Mouse (Mus musculus) heart, adult 2 months (tissue): ENCODE results near the gene Ucma. TPM values are rescaled to one million over a fixed set of nuclear protein-coding genes. Genes with fewer than 3 reads are reported as not detected.

Experiments used
- DNase-seq, 2 experiments: peaks; one replicate each; pipeline ENCODE4 v3.0.0; 2021
- H3K27ac ChIP-seq: fragments of 200-600 bp; 2 replicates; pipeline ENCODE4 v1.8.1; 2022
- H3K27me3 ChIP-seq: fragments of 200-500 bp; 2 replicates; pipeline ENCODE4 v1.6.1; 2012; ENCODE audit warnings: mild to moderate bottlenecking, low read length, inconsistent platforms, mixed read lengths; ENCODE audit not compliant: control insufficient read depth, insufficient read depth
- H3K36me3 ChIP-seq: fragments of 200-500 bp; 2 replicates; pipeline ENCODE4 v1.6.1; 2012; ENCODE audit warnings: low read length, inconsistent platforms; ENCODE audit not compliant: control insufficient read depth, insufficient read depth
- H3K4me1 ChIP-seq: fragments of 200-500 bp; 2 replicates; pipeline ENCODE4 v1.6.1; 2011; ENCODE audit warnings: low read length; ENCODE audit not compliant: control insufficient read depth, insufficient read depth
- H3K4me3 ChIP-seq: fragments of 200-600 bp; 2 replicates; pipeline ENCODE4 v1.8.1; 2022
- H3K79me2 ChIP-seq: fragments of 200-500 bp; replicated peaks from 2 replicates; pipeline ENCODE4 v1.6.1; 2012; ENCODE audit warnings: mild to moderate bottlenecking, inconsistent platforms, low read length, moderate library complexity, mixed read lengths; ENCODE audit not compliant: control insufficient read depth, insufficient read depth
- H3K9ac ChIP-seq: fragments of 200-500 bp; 2 replicates; pipeline ENCODE4 v1.6.1; 2012; ENCODE audit warnings: low read depth, mild to moderate bottlenecking, control low read depth, inconsistent platforms, low read length, mixed read lengths
- CTCF ChIP-seq: fragments of 200-600 bp; IDR thresholded peaks from 2 replicates; pipeline ENCODE4 v1.8.1; 2022; ENCODE audit warnings: antibody characterized with exemption, mild to moderate bottlenecking, moderate library complexity
- EP300 ChIP-seq: fragments of 200-500 bp; IDR thresholded peaks from 2 replicates; pipeline ENCODE4 v1.6.1; 2011; ENCODE audit warnings: low read depth, low read length, control low read depth; ENCODE audit not compliant: insufficient read depth
- POLR2A ChIP-seq: fragments of 200-500 bp; IDR thresholded peaks from 2 replicates; pipeline ENCODE4 v1.6.1; 2011; ENCODE audit warnings: mild to moderate bottlenecking, low read depth, low read length, control low read depth; ENCODE audit not compliant: insufficient read depth
- WGBS: fragments of 180-500 bp; shearing (Covaris S2); methylation state at CpG from one replicate; pipeline ENCODE4 v1.1.7; 2018; 5-methylcytosine and 5-hydroxymethylcytosine counted together
- intact Hi-C: fragments of 180-260 bp; cut with DNase I; formaldehyde crosslinking; loops from one replicate; pipeline ENCODE4 v1.15.1; 2025
- polyA plus RNA-seq: library from polyadenylated mRNA; depleted of rRNA; stranded (reverse); fragments of >200 nt; gene quantifications from 2 replicates; pipeline ENCODE4 v1.2.3, GENCODE M21; 2012
- total RNA-seq, 2 experiments: library from RNA; stranded (reverse); gene quantifications; 2 replicates each; pipeline ENCODE4 v1.2.3; 2021

Gene Ucma
- total and polyA plus RNA-seq, 3 experiments: 1.4 TPM; not detected in 2

GRCm38 (mm10) chr2:4994436-4994835 lies 18.5 kb downstream of the Ucma start:
- no peak overlapping the region for H3K27ac ChIP-seq
- no peaks in the 10 kb centered on the region for H3K27me3 ChIP-seq
- H3K9ac ChIP-seq: no peak overlapping the region
- WGBS: 88% methylated on average over 4 of the region's 4 CpGs
- H3K4me1 ChIP-seq: no peaks in the 10 kb centered on the region
- no peaks in the 10 kb centered on the region for H3K79me2 ChIP-seq
- H3K36me3 ChIP-seq: no peaks in the 10 kb centered on the region
- no peak for DNase-seq
- no peak overlapping the region for H3K4me3 ChIP-seq
- TF ChIP-seq EP300: no peak
- intact Hi-C loops: no loop called here

- no peak for DNase-seq
- H3K36me3 ChIP-seq: no peaks in the 10 kb centered on the region
- no peak overlapping the region for H3K4me3 ChIP-seq
- no peak overlapping the region for H3K9ac ChIP-seq
- 93% methylated on average over 11 of the region's 11 CpGs for WGBS
- H3K27ac ChIP-seq: no peak overlapping the region
- no peaks in the 10 kb centered on the region for H3K79me2 ChIP-seq
- TF ChIP-seq CTCF (no peak), EP300 (no peak), POLR2A (no peak)
- intact Hi-C loops: no loop called here
- H3K27me3 ChIP-seq: no peaks in the 10 kb centered on the region
- H3K4me1 ChIP-seq: no peaks in the 10 kb centered on the region
These were observed 19.7 kb downstream of the Ucma start for GRCm38 (mm10) chr2:4995646-4996045.

- H3K4me3 ChIP-seq: no peak overlapping the region
- intact Hi-C loops: no loop called here
- H3K36me3 ChIP-seq: no peaks in the 10 kb centered on the region
- no peaks in the 10 kb centered on the region for H3K27me3 ChIP-seq
- no peaks in the 10 kb centered on the region for H3K79me2 ChIP-seq
- H3K27ac ChIP-seq: no peak overlapping the region
- no peaks in the 10 kb centered on the region for H3K4me1 ChIP-seq
- TF ChIP-seq POLR2A (no peak), EP300 (no peak), CTCF (no peak)
- H3K9ac ChIP-seq: no peak overlapping the region
- DNase-seq: no peak
- 93% methylated on average over 6 of the region's 6 CpGs for WGBS
These were observed 20.5 kb downstream of the Ucma start for GRCm38 (mm10) chr2:4996421-4996824.

- WGBS: 68% methylated on average over 3 of the region's 3 CpGs
- H3K9ac ChIP-seq: no peak overlapping the region
- no peak overlapping the region for H3K4me3 ChIP-seq
- intact Hi-C loops: no loop called here
- H3K4me1 ChIP-seq: no peaks in the 10 kb centered on the region
- no peak for DNase-seq
- no peak overlapping the region for H3K27ac ChIP-seq
- no peaks in the 10 kb centered on the region for H3K79me2 ChIP-seq
- peak; percentile 34 for TF ChIP-seq CTCF
- TF ChIP-seq EP300: no peak
- no peaks in the 10 kb centered on the region for H3K36me3 ChIP-seq
- H3K27me3 ChIP-seq: no peaks in the 10 kb centered on the region
These were observed 23.0 kb downstream of the Ucma start for GRCm38 (mm10) chr2:4998905-4999304.

GRCm38 (mm10) chr2:5001266-5001665 lies 25.3 kb downstream of the Ucma start:
- no peaks in the 10 kb centered on the region for H3K4me1 ChIP-seq
- no peak overlapping the region for H3K27ac ChIP-seq
- intact Hi-C loops: no loop called here
- no peak overlapping the region for H3K9ac ChIP-seq
- no peak for DNase-seq
- WGBS: 82% methylated on average over 6 of the region's 6 CpGs
- H3K36me3 ChIP-seq: no peaks in the 10 kb centered on the region
- TF ChIP-seq EP300 (no peak), CTCF (no peak), POLR2A (no peak)
- no peaks in the 10 kb centered on the region for H3K79me2 ChIP-seq
- H3K4me3 ChIP-seq: no peak overlapping the region
- no peaks in the 10 kb centered on the region for H3K27me3 ChIP-seq

- intact Hi-C loops: no loop called here
These were observed 31.2 kb downstream of the Ucma start for GRCm38 (mm10) chr2:5007107-5007506.

GRCm38 (mm10) chr2:5011898-5012490 lies 36.1 kb downstream of the Ucma start:
- no peak for DNase-seq
- Histone ChIP-seq H3K27ac (no peak overlapping the region), H3K4me3 (peak overlapping the region; percentile 51), H3K27me3 (no peaks in the 10 kb centered on the region), H3K79me2 (no peaks in the 10 kb centered on the region), H3K9ac (no peak overlapping the region), H3K4me1 (no peaks in the 10 kb centered on the region), H3K36me3 (no peaks in the 10 kb centered on the region)
- TF ChIP-seq CTCF: no peak
- TF ChIP-seq POLR2A: no peak
- TF ChIP-seq EP300: no peak
- intact Hi-C loops: loop anchor here (5.0 kb wide), 1 partner anchor 95 kb away; the partner anchor contains the start of gene Phyh
- WGBS: 11% methylated on average over 8 of the region's 8 CpGs

More at GRCm38 (mm10) chr2:5007107-5007506, 31.2 kb downstream of the Ucma start:
- DNase-seq: no peak
- WGBS: 86% methylated on average over 4 of the region's 4 CpGs
- no peaks in the 10 kb centered on the region for H3K36me3 ChIP-seq
- no peak overlapping the region for H3K27ac ChIP-seq
- TF ChIP-seq CTCF (no peak), POLR2A (no peak), EP300 (no peak)
- no peak overlapping the region for H3K4me3 ChIP-seq
- H3K4me1 ChIP-seq: no peaks in the 10 kb centered on the region
- no peak overlapping the region for H3K9ac ChIP-seq
- H3K27me3 ChIP-seq: no peaks in the 10 kb centered on the region
- no peaks in the 10 kb centered on the region for H3K79me2 ChIP-seq
